Mouse (Mus musculus): ENCODE measurements around the gene Nprl2. TPM values are rescaled to one million over a fixed set of nuclear protein-coding genes. Genes with fewer than 3 reads are reported as not detected.

Nprl2 gene
- total RNA-seq (2021) = 10 to 100 TPM; 12.9 to 16.7 TPM

- intact Hi-C loops (cut with DNase I) = no loop called here
Measured at GRCm38 (mm10) chr9:107541474-107542351, at the start of gene Nprl2, which contains the start of gene Cyb561d2. Gene Nprl2 (plus strand): TSS chr9:107542226. Gene Cyb561d2 (minus strand): TSS chr9:107542193.

GRCm38 (mm10) chr9:107493511-107493910 is 48.5 kb upstream of the Nprl2 start:
- no peak for DNase-seq
- intact Hi-C loops (cut with DNase I) = no loop called here

More at GRCm38 (mm10) chr9:107541474-107542351, at the start of gene Nprl2, which contains the start of gene Cyb561d2:
- peak; percentile 96 to 97 for DNase-seq

DNA sequence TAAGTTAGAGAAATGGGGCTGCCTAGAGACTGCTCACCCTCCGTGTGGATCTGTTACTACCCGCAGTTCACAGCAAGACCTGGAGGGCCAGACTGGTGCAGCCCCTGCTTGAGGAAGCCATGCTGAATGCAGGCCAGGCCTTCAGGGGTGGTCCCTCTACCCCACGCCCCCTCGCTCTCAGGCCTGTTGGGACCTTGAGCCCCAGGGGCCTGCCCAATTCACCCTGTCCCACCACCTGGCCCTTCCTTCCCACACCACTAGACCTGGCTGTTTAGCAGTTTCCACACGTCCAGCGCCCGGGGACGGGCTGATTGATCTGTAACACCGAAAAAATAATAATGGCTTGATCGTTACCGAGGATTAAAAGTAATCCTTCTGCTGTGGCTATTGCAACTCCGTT is 47.8 kb upstream of the Nprl2 start:
- intact Hi-C loops (cut with DNase I) = no loop called here
- no peak for DNase-seq

DNA sequence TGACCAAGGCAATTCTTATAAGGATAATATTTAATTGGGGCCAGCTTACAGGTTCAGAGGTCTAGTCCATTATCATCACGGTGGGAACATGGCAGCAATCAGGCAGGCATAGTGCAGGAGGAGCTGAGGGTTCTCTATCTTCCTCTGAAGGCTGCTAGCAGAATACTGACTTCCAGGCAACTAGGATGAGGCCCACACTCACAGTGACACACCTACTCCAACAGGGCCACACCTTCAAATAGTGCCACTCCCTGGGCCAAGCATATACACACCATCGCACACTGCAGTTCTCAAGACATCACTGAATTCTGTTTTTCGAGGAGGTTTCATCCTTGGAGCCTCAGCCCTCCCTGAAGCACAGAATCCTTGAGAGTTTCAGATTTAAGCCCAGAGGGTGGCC is 45.7 kb upstream of the Nprl2 start:
- DNase-seq = no peak
- intact Hi-C loops (cut with DNase I) = no loop called here

DNA sequence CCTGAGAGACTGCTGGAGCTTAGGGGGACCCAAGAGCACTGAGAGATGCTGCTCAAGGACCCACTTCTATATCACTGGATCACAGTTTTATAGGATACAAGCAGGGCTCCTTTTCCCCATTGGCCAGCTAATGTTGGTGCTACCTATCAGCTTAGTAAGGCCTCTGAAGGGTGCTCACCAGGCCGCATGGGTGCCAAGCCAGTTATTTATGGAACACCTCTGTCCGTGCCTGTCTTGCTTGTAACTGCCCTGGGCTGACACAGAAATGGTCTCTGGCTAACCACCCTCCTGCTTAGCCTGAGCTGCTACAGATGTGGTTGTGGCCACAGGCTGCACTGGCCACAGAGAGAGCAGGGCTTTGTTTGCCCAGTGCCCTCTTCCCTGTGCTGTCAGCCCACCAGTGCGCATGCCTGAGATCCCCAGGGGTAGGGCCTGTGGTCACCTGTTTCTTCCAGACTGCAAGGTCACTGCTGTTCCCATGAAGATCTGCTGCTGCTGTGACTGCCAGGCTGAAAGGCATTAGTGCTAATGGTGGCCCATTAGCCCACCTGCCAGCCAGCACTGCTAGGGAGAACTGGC is 41.2 kb upstream of the Nprl2 start:
- DNase-seq = peak in 1 of 2 experiments; percentile 26
- intact Hi-C loops (cut with DNase I) = no loop called here

DNA sequence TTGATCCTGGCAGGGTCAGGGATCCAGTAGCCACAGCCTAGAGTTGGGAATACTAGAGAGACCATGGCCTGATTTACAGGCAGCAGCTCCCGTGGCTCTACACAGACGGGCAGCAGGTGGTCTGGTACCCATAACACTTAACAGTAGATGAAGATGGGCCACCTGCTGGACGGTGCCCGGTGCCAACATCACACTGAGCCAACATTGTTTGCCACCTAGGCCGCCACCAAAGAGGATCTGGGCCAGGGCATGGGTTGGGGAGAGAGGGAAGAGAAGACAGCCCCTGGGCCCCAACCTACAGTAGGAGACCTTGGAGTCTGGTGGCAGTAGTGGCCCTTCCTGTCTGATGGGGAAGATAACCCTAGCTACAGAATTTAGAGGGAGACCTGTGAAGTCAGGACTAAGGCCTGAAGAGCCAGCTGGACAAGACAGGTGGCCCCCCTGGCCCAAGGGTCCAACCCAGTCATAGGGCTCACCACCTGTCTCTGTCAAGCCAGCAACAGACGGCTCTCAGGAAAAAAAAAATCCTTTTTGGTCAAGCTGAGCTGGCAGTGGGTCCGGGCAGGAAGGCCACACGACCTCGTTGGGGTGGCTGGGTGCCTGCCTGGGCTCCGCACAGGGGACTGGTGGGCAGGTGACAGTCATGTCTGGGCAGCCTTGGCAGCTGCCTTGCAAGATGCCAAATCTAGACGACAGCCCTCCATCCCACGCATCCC is 39.7 kb upstream of the Nprl2 start:
- intact Hi-C loops (cut with DNase I) = no loop called here
- no peak for DNase-seq

DNA sequence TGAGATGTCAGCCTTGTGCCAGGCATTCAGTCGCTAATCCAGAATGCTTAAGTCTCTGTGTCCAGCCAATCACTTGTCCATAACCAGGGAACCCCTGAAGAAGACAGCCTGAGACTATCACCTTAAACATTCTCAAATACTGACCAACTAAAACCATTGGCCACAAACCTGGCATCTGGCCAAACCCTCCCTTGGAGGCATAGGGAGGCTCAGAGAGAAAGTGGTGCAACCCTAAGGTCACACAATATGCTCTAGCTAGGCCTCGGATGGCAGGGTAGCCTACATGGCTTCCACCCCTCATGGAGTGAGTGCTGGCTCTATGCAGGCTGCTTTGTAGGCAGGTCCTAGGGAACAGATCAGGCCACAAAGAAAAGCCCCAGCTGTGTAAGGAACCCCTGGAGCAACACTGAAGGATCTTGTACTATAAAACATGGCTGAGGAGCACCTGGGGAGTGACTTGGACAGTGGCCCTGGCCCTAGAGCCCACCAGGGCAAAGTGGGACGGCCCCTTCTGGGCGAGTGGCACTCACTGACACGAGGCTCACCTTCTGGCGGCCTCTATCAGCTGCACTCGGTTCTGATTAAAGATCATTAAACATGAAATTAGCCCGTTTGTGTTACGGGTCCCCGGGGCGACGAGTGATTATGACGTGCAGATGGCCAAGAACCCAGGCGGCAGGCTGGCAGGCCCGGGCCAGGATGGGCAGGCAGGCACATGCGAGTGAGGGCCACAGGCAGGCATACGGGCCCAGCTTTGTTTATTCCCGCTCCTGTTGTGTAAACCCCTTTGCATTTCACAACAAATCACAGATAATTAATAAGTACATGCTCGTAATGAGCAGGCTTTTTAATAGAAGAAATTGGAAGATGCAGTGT is 37.1 kb upstream of the Nprl2 start:
- intact Hi-C loops (cut with DNase I) = no loop called here
- no peak for DNase-seq

- intact Hi-C loops (cut with DNase I) = no loop called here
- no peak for DNase-seq
Measured at GRCm38 (mm10) chr9:107508266-107508665, 33.8 kb upstream of the Nprl2 start.

GRCm38 (mm10) chr9:107510384-107511100 is 31.5 kb upstream of the Nprl2 start:
- no peak for DNase-seq
- intact Hi-C loops (cut with DNase I) = loop anchor here (10.0 kb wide), 1 partner anchor 606 kb away; no protein-coding TSS in a partner anchor

GRCm38 (mm10) chr9:107511436-107511835 is 30.6 kb upstream of the Nprl2 start:
- no peak for DNase-seq
- intact Hi-C loops (cut with DNase I) = loop anchor here (10.0 kb wide), 1 partner anchor 607 kb away; no protein-coding TSS in a partner anchor

DNA sequence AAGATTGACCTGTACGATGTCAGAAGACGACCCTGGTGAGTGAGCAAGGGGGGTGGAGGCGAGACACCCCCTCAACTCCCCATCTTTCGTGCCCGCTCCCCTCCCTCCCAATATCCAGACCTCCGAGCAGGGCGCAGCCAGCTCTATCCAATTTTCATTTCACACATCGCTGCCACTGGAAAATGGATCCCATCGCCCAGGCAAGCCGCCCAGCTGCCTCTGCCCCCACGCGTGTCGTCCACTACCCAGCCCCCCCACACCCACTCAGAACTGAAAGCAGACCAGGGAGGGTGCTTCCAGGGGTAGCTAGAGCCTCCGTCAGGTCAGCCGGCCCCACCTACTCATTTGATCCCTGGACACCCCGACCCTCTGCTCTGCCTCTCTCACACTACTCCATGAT is 29.7 kb upstream of the Nprl2 start:
- intact Hi-C loops (cut with DNase I) = loop anchor here (10.0 kb wide), 1 partner anchor 608 kb away; no protein-coding TSS in a partner anchor

DNA sequence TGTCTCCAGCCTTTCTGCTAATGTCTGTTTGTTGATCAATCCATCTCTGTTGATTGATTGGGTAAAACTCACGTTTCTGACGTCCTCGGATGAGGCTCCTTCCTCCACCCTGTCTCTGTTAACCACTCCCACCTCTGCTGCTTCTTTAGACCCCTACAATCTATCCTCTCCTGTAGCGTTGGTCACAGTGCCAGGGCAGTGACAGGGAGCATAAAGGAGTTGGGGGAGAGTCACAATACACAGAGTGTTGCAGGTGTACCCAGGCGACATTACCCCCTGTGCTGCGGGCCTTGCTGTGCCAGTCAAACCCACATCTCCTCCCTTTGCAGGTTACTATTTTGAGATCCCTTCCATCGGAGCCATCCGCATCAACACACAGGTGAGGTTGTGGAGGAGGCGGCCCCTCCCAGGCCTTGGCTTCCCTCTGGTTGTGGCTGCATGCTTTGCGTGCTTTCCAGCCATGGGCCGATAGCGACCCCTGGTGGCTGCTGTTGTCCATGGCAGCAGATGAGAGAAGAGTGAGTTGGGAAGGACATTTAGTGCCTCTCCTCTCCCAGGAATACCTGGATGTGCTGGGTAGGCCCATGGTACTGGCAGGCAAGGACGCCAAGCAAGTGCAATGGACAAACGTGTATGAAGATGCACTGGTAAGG is 27.6 kb upstream of the Nprl2 start:
- intact Hi-C loops (cut with DNase I) = loop anchor here (1.0 to 10.0 kb wide), 4 partner anchors 148 to 610 kb away; no protein-coding TSS in a partner anchor
- peak; percentile 82 to 92 for DNase-seq

More for the DNA sequence above, 29.7 kb upstream of the Nprl2 start:
- no peak for DNase-seq

DNA sequence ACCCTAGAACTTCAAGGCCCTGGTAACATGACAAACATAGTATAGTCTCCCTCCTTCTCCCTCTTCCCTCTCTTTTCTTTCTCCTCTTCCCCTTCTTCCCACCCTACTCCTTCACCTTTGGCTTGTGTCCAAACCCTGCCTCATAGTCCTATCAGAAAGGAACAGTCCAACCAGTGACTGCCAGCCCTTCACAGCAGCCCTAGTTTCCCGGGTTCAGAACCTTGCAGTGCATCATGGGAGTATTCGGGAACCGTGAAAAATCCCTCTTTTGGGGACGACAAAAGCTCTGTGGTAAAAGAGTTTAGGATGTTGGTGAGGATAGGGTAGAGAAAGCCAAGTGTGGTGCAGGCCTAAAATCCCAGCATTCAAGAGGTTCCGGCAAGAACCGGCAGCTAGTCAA is 21.7 kb upstream of the Nprl2 start:
- no peak for DNase-seq
- intact Hi-C loops (cut with DNase I) = no loop called here

DNA sequence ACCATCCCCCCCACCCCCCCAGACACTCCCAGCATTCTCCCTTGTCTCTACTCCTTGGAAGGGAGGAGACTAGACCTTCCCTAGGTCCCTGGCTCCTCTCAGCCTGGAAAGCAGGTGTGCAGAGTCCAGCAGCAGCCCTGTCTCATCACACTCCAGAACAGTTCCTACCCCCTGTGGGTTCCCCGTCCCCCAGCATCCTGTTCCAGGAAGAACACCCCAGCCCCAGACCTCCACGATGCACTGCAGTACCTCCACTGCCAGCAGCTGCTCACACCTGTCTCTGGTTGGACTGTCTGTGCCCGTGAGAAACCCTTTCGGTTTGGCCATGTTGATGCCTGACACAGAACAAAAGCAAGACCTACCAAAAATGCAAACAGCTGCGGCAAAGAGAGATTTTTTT is 20.8 kb upstream of the Nprl2 start:
- no peak for DNase-seq
- intact Hi-C loops (cut with DNase I) = no loop called here

DNA sequence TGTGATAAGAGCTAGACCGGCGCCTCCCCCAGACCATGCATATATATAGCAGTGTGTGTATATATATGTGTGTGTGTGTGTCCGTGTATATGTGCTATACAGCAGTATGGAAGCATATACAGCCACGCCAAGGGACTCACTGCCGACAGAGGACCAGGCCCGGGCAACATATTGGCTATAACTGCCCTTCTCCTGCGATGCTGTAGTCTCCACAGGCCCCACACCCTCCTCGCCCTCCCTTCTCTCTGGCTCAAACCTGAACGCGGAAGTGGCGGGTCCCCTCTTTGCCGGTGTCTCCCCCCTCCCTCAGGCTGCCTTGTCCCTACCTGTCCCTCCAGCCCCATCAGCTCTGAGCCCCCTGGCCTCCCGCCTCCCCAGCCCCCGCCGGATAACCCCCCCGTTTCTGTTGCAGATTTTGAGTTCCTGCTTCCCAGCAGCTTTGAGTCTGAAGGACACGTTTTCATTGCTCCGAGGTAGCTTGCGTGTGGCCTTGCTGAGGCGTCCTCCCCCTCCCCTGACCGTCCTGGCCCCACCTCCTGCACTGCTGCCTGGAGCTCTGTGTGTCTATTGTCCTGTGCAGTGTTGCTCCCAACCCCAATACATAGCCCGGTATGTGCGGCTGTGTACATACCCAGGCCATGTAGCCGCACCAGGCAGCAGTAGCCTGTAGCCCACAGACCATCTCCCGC is 20.2 kb upstream of the Nprl2 start:
- no peak for DNase-seq
- intact Hi-C loops (cut with DNase I) = no loop called here

- intact Hi-C loops (cut with DNase I) = no loop called here
- no peak for DNase-seq
Measured at GRCm38 (mm10) chr9:107522400-107522711, 19.7 kb upstream of the Nprl2 start.

GRCm38 (mm10) chr9:107526198-107527026 is 15.6 kb upstream of the Nprl2 start:
- intact Hi-C loops (cut with DNase I) = no loop called here
- peak; percentile 59 to 73 for DNase-seq
